Mouse (Mus musculus) liver, embryonic 14.5 days (tissue): ENCODE data around the gene Naa40. TPM values are rescaled to one million over a fixed set of nuclear protein-coding genes. Genes with fewer than 3 reads are reported as not detected.

Experiments used
- ATAC-seq: fragments of 200-750 bp; cut with Nextera tagmentation; 2 replicates; pipeline ENCODE4 v1.8.0; 2017; ENCODE audit warnings: moderate number of reproducible peaks, mild to moderate bottlenecking, moderate library complexity; ENCODE audit not compliant: insufficient read depth
- DNase-seq, 3 experiments: peaks; one replicate each; pipeline ENCODE4 v3.0.0-alpha.2; 2012 to 2013; ENCODE audit warnings: low read depth in 3 of 3, low spot score in 3 of 3
- H3K27ac ChIP-seq: fragments of 300-500 bp; sonication (generic); 2 replicates; pipeline ENCODE4 v1.5.1; 2014; ENCODE audit warnings: moderate library complexity, mild to moderate bottlenecking, control low read depth, inconsistent platforms
- H3K27me3 ChIP-seq: fragments of 300-500 bp; sonication (generic); 2 replicates; pipeline ENCODE4 v1.6.1; 2014; ENCODE audit warnings: mild to moderate bottlenecking, low read length, moderate library complexity; ENCODE audit not compliant: control insufficient read depth, insufficient read depth
- H3K36me3 ChIP-seq: fragments of 300-500 bp; sonication (generic); replicated peaks from 2 replicates; pipeline ENCODE4 v1.6.1; 2014; ENCODE audit warnings: low read depth; ENCODE audit not compliant: control insufficient read depth, insufficient read depth
- H3K4me1 ChIP-seq, 2 experiments: fragments of 200-500 bp in 1 of 2; fragments of 300-500 bp in 1 of 2; sonication (generic) in 1 of 2; replicated peaks; 2 replicates each; pipeline ENCODE4 v1.6.1; 2012 to 2014; ENCODE audit warnings: antibody characterized with exemption in 1 of 2, inconsistent platforms in 1 of 2, low read length in 1 of 2; ENCODE audit not compliant: control insufficient read depth in 2 of 2, insufficient read depth in 2 of 2
- H3K4me2 ChIP-seq: fragments of 300-500 bp; sonication (generic); 2 replicates; pipeline ENCODE4 v1.6.1; 2014; ENCODE audit warnings: low read depth, mild to moderate bottlenecking, control low read depth, moderate library complexity
- H3K4me3 ChIP-seq, 2 experiments: fragments of 200-500 bp in 1 of 2; fragments of 300-500 bp in 1 of 2; sonication (generic) in 1 of 2; 2 replicates each; pipeline ENCODE4 v1.5.1; 2012 to 2014; ENCODE audit warnings: low read depth in 2 of 2, low read length in 2 of 2, mild to moderate bottlenecking in 2 of 2, control low read depth in 1 of 2, inconsistent platforms in 1 of 2, moderate library complexity in 1 of 2; ENCODE audit not compliant: insufficient read depth in 1 of 2
- H3K9ac ChIP-seq: fragments of 300-500 bp; sonication (generic); replicated peaks from 2 replicates; pipeline ENCODE4 v1.6.1; 2014; ENCODE audit warnings: mild to moderate bottlenecking, control low read depth, moderate library complexity
- H3K9me3 ChIP-seq: fragments of 300-500 bp; sonication (generic); 2 replicates; pipeline ENCODE4 v1.6.1; 2016; ENCODE audit warnings: low read length, mixed read lengths; ENCODE audit not compliant: control insufficient read depth
- CTCF ChIP-seq: IDR thresholded peaks from 2 replicates; pipeline ENCODE4 v1.5.1; 2016; ENCODE audit warnings: antibody characterized with exemption, low read depth, control low read depth
- EP300 ChIP-seq: IDR thresholded peaks from 2 replicates; pipeline ENCODE4 v1.6.1; 2016; ENCODE audit warnings: antibody characterized with exemption, low read depth
- WGBS: fragments of 180-500 bp; shearing (Covaris S2); extraction: QIAGEN DNeasy Blood & Tissue Kit; methylation state at CpG from one replicate; pipeline ENCODE4 v1.1.7; 2014; ENCODE audit not compliant: insufficient replicate concordance; 5-methylcytosine and 5-hydroxymethylcytosine counted together
- polyA plus RNA-seq, 2 experiments: library from polyadenylated mRNA; depleted of rRNA in 1 of 2; stranded (reverse) in 1 of 2; unstranded in 1 of 2; fragments of >200 nt; fragmentation: Nextera tagmentation in 1 of 2; extraction: Ambion mirVana in 1 of 2; gene quantifications; 2 replicates each; pipeline versions ENCODE4 v1.2.1 to v1.2.3; 2012 to 2014

Gene Naa40
- polyA plus RNA-seq, 2 experiments: 18.0 to 23.1 TPM

DNA sequence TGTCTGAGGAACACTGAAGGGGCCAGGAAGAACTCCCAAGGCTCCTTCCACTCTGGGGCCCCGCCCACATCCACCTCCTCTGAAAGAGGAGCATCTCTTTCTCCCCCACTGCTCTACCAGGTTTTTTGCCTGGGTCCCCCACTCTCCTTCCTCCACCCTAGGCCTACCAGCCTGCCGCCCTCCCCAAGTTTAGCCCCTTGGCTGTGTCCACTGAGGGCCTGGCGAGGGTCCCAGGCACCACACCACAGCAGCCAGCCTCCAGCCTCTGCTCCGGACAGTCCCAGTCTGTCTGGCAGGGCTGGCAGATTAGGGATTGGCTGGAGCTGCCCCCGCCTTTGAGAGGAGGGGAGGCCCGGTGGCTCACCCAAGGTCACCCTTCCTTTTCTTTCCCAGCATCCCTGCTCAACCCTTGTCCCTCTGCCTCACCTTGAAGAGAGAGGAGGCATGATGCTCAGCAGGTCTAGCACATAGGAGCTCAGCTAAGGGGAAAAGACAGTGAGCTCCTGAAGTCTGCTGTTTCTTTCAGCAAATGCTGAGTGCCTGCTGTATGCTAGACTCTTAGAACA is 23.9 kb upstream of the Naa40 start:
- ATAC-seq (no peak), DNase-seq (no peak)
- H3K4me1 ChIP-seq: peaks cover 0 to 3% of the 10 kb centered on the region in 2 experiments; a peak in 1 of 4 replicates
- H3K36me3 ChIP-seq: no peaks in the 10 kb centered on the region
- H3K9me3 ChIP-seq: no peaks in the 10 kb centered on the region
- H3K4me2 ChIP-seq: no peak overlapping the region
- H3K4me3 ChIP-seq: no peak overlapping the region
- WGBS: 40% methylated on average over 6 of the region's 6 CpGs
- TF ChIP-seq CTCF: no peak
- no peak for TF ChIP-seq EP300
- no peak overlapping the region for H3K27ac ChIP-seq
- peaks cover 15% of the 10 kb centered on the region for H3K27me3 ChIP-seq
- H3K9ac ChIP-seq: no peak overlapping the region

- Histone ChIP-seq H3K27me3 (peaks cover 15% of the 10 kb centered on the region), H3K9ac (no peak overlapping the region), H3K36me3 (no peaks in the 10 kb centered on the region), H3K4me2 (no peak overlapping the region), H3K4me3 (no peak overlapping the region), H3K9me3 (no peaks in the 10 kb centered on the region), H3K27ac (no peak overlapping the region), H3K4me1 (peaks cover 0 to 3% of the 10 kb centered on the region in 2 experiments; a peak in 1 of 4 replicates)
- peak; percentile 96 for TF ChIP-seq CTCF
- no peak for TF ChIP-seq EP300
- peak; percentile 41 to 58 (median 47) for DNase-seq
- WGBS: 22% methylated on average over 9 of the region's 9 CpGs
- ATAC-seq: no peak
Observed at GRCm38 (mm10) chr19:7264088-7264765, 23.2 kb upstream of the Naa40 start.

GRCm38 (mm10) chr19:7262592-7262991 is 21.6 kb upstream of the Naa40 start:
- Histone ChIP-seq H3K9ac (no peak overlapping the region), H3K4me3 (no peak overlapping the region), H3K36me3 (no peaks in the 10 kb centered on the region), H3K4me2 (no peak overlapping the region), H3K9me3 (no peaks in the 10 kb centered on the region), H3K27ac (no peak overlapping the region), H3K27me3 (peaks cover 5% of the 10 kb centered on the region), H3K4me1 (peaks cover 0 to 3% of the 10 kb centered on the region in 2 experiments; a peak in 1 of 4 replicates)
- no peak for TF ChIP-seq CTCF
- TF ChIP-seq EP300: no peak
- no peak for ATAC-seq
- no peak for DNase-seq
- 61% methylated on average over 1 of the region's 1 CpGs for WGBS

DNA sequence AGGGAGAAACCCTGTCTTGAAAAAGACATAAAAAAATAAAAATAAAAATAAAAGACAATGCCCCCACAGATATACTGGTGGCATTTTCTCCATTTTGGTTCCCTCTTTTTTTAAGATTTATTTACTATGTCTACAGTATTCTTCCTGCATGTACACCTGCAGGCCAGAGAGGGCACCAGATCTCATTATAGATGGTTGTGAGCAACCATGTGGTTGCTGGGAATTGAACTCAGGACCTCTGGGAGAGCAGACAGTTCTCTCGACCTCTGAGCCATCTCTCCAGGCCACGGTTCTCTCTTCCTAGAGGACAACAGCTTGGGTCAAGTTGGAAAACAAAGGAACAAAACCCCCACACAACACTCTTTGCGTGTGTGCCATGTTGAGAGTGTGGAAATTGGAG is 21.0 kb upstream of the Naa40 start:
- Histone ChIP-seq H3K27me3 (no peaks in the 10 kb centered on the region; the same call in none of the 2 replicates), H3K4me3 (no peak overlapping the region), H3K9ac (no peak overlapping the region), H3K27ac (no peak overlapping the region), H3K36me3 (no peaks in the 10 kb centered on the region), H3K4me2 (no peak overlapping the region), H3K9me3 (no peaks in the 10 kb centered on the region), H3K4me1 (no peaks in the 10 kb centered on the region)
- ATAC-seq (no peak), DNase-seq (no peak)
- TF ChIP-seq EP300: no peak
- TF ChIP-seq CTCF: no peak
- 63% methylated on average over 3 of the region's 3 CpGs for WGBS

DNA sequence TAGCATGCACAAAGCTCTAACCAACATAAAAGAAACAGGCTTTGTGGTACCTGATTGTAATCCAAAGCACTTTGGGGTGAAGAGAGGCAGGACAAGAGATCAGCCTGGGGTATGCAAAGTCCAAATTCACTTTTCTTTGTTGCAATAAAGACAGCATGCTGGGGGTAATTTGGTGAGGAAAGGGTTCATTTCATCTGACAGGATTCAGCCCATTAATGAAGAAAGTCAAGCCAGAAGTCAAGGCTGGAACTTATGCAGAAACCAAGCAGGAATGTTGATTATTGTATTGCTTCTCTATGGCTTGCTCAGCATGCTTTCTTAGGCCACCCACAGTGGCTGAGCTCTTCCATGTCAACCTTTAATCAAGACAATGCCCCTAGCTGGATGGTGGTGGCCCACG is 20.5 kb upstream of the Naa40 start:
- no peak for TF ChIP-seq EP300
- Histone ChIP-seq H3K27me3 (no peaks in the 10 kb centered on the region; the same call in 1 of the 2 replicates), H3K4me2 (no peak overlapping the region), H3K4me3 (no peak overlapping the region), H3K27ac (no peak overlapping the region), H3K9me3 (no peaks in the 10 kb centered on the region), H3K9ac (no peak overlapping the region), H3K36me3 (no peaks in the 10 kb centered on the region), H3K4me1 (no peaks in the 10 kb centered on the region)
- 71% methylated on average over 1 of the region's 1 CpGs for WGBS
- ATAC-seq: no peak
- DNase-seq: no peak
